Mouse (Mus musculus) stomach, embryonic 16.5 days (tissue): ENCODE results near the gene Mycbp2. TPM values are rescaled to one million over a fixed set of nuclear protein-coding genes. Genes with fewer than 3 reads are reported as not detected.

ENCODE experiments used
- polyA plus RNA-seq: library from polyadenylated mRNA; unstranded; fragments of >200 nt; fragmentation: Nextera tagmentation; extraction: Ambion mirVana; gene quantifications from 2 replicates; pipeline ENCODE4 v1.2.1, GENCODE M21; 2015

Gene Mycbp2
- polyA plus RNA-seq, 1 experiment from 2014 or later: 20.1 TPM

Other genes with a start within 250 kb of the Mycbp2 start
- 19.0 and 22.1 TPM in 2 replicates for gene Fbxl3, start 247.2 kb downstream of the Mycbp2 start, polyA plus RNA-seq
- 31.9 and 49.3 TPM in 2 replicates for gene Scel, start 166.5 kb upstream of the Mycbp2 start, polyA plus RNA-seq